Comparison of ENCODE assay signal across 11 mouse cellular contexts in the genomic region with DNA sequence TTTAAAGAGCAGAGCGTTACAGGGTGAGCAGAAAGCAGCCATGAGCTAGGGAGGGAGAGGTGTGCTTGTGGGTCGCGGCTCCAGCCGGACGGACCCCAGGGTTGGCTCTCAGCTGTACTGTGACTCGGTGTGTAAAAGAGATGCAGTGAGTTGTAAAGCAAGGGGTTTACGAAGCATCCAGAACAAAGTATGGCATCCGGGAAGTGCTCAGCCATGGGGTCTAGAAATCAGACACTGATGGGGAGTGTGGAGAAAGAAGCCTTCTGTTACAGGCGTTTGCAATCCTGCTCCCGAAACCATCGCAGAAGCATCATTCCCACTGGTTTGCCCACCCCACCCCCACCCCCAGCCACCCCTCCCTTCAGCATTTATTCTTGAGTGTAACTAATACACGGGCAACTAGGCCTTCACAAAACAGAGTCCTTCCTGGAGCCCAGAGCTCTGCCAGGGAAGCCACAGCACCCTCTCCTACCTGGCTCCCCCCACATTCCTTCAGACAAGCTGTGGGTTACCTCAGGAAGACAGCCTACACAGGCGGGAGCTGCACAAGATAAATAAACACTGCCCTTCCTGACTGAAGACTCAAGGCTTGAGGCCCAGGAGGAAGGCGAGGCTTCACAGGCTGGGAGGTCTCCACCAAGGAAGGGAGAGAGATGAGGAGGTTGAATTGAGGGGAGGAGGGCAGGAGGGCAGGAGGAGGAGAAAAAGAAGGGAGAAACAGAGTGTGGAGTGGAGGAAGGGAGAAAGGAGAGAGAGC.
DNase-seq lines count a peak whose midpoint lies in the region; ATAC-seq and TF ChIP-seq lines count a peak whose summit lies in the region.
"Had no signal": no experiment of that assay in that cellular context is flagged by ENCODE, and none has a peak within 500 bp of the region (broad histone marks: within the 10 kb centered on the region; RNA-seq: fewer than 3 reads in every experiment).

No protein-coding gene starts in this region.

- DNase-seq in kidney, adult 2 months, result no peak
- no peak for DNase-seq in urinary bladder, postnatal 14 days (ENCODE audit: low spot score)
- DNase-seq in layer of hippocampus, postnatal 36 days, result no peak
- DNase-seq: kidney, adult 18-20 months; lung, postnatal 14 days; right cerebral cortex, postnatal 14 days had no signal

- H3K9me3 ChIP-seq in kidney, embryonic 15.5 days (replicated peaks), result no peaks in the 10 kb centered on the region
- no peaks in the 10 kb centered on the region for H3K9me3 ChIP-seq in embryonic facial prominence, embryonic 12.5 days
- H3K9me3 ChIP-seq in intestine, embryonic 15.5 days, result no peaks in the 10 kb centered on the region
- H3K9me3 ChIP-seq in neural tube, embryonic 12.5 days, result no peaks in the 10 kb centered on the region

- peak overlapping the region; percentile 36 for H3K4me2 ChIP-seq in kidney, embryonic 15.5 days
- H3K4me2 ChIP-seq in embryonic facial prominence, embryonic 12.5 days (replicated peaks), result no peak overlapping the region; the same call in 1 of the 2 replicates
- H3K4me2 ChIP-seq in intestine, embryonic 15.5 days (replicated peaks), result no peak overlapping the region
- peak overlapping the region; percentile 38 for H3K4me2 ChIP-seq in neural tube, embryonic 12.5 days (replicated peaks)

- no peaks in the 10 kb centered on the region for H3K36me3 ChIP-seq in kidney, embryonic 15.5 days
- no peaks in the 10 kb centered on the region for H3K36me3 ChIP-seq in kidney, adult 2 months (ENCODE audit: control insufficient read depth, insufficient read depth, low read length)
- H3K36me3 ChIP-seq in embryonic facial prominence, embryonic 12.5 days, result no peaks in the 10 kb centered on the region
- no peaks in the 10 kb centered on the region for H3K36me3 ChIP-seq in intestine, embryonic 15.5 days
- no peaks in the 10 kb centered on the region for H3K36me3 ChIP-seq in neural tube, embryonic 12.5 days

- H3K4me1 ChIP-seq in kidney, embryonic 15.5 days, result peaks cover 19% of the 10 kb centered on the region
- H3K4me1 ChIP-seq in kidney, adult 2 months (ENCODE audit: control insufficient read depth, insufficient read depth, low read length), result no peaks in the 10 kb centered on the region
- H3K4me1 ChIP-seq in embryonic facial prominence, embryonic 12.5 days, result peaks cover 11% of the 10 kb centered on the region
- H3K4me1 ChIP-seq in intestine, embryonic 15.5 days (replicated peaks), result 0 out of 2 replicates have a peak, but pooled peaks cover 3% of the 10 kb centered on the region
- H3K4me1 ChIP-seq in neural tube, embryonic 12.5 days, result peaks cover 17% of the 10 kb centered on the region

- H3K27ac ChIP-seq in kidney, embryonic 15.5 days, result peak overlapping the region; percentile 70
- no peak overlapping the region for H3K27ac ChIP-seq in kidney, adult 2 months (ENCODE audit: insufficient read depth, low read depth, low read length)
- peak overlapping the region; percentile 73 for H3K27ac ChIP-seq in embryonic facial prominence, embryonic 12.5 days
- H3K27ac ChIP-seq in intestine, embryonic 15.5 days, result peak overlapping the region; percentile 40
- H3K27ac ChIP-seq in neural tube, embryonic 12.5 days, result peak overlapping the region; percentile 42; the same call in 1 of the 2 replicates

- no peaks in the 10 kb centered on the region for H3K27me3 ChIP-seq in kidney, embryonic 15.5 days
- no peaks in the 10 kb centered on the region for H3K27me3 ChIP-seq in kidney, adult 2 months (replicated peaks; ENCODE audit: control insufficient read depth, insufficient read depth, low read length)
- H3K27me3 ChIP-seq in embryonic facial prominence, embryonic 12.5 days, result no peaks in the 10 kb centered on the region
- H3K27me3 ChIP-seq in intestine, embryonic 15.5 days (replicated peaks), result no peaks in the 10 kb centered on the region
- H3K27me3 ChIP-seq in neural tube, embryonic 12.5 days (replicated peaks), result no peaks in the 10 kb centered on the region

- H3K9ac ChIP-seq in kidney, embryonic 15.5 days, result no peak overlapping the region
- H3K9ac ChIP-seq in embryonic facial prominence, embryonic 12.5 days, result no peak overlapping the region
- H3K9ac ChIP-seq in intestine, embryonic 15.5 days, result no peak overlapping the region
- H3K9ac ChIP-seq in neural tube, embryonic 12.5 days, result peak overlapping the region; percentile 42; the same call in 1 of the 2 replicates

- no peak overlapping the region for H3K4me3 ChIP-seq in kidney, embryonic 15.5 days (replicated peaks)
- no peak overlapping the region for H3K4me3 ChIP-seq in kidney, adult 2 months (ENCODE audit: insufficient read depth, low read depth, low read length)
- H3K4me3 ChIP-seq in embryonic facial prominence, embryonic 12.5 days, result no peak overlapping the region
- H3K4me3 ChIP-seq in intestine, embryonic 15.5 days (replicated peaks), result no peak overlapping the region
- H3K4me3 ChIP-seq in neural tube, embryonic 12.5 days, result 0 out of 2 replicates have a peak overlapping the region, but pooled peaks have one; percentile 1

- peak; percentile 69 for ATAC-seq in kidney, embryonic 15.5 days (replicated peaks; ENCODE audit: low FRiP score)
- ATAC-seq in embryonic facial prominence, embryonic 12.5 days (ENCODE audit: insufficient number of reproducible peaks, insufficient read depth, low FRiP score, low TSS enrichment), result peak; percentile 36
- peak; percentile 53; the same call in 1 of the 2 replicates for ATAC-seq in intestine, embryonic 15.5 days
- peak; percentile 30 for ATAC-seq in neural tube, embryonic 12.5 days (ENCODE audit: low FRiP score, low read depth)
- no peak for ATAC-seq in monocyte, adult 5-6 weeks (replicated peaks; ENCODE audit: insufficient number of reproducible peaks, low FRiP score, low TSS enrichment, poor library complexity, severe bottlenecking)

- TF ChIP-seq CTCF in kidney, adult 2 months (conservative IDR thresholded peaks at IDR 0.05; ENCODE audit: insufficient read depth, insufficient read length, low read depth, low read length), result no peak

- 35% methylated on average over 14 of the region's 14 CpGs for WGBS in kidney, embryonic 15.5 days
- 70% methylated on average over 14 of the region's 14 CpGs for WGBS in kidney, adult 2 months
- WGBS in embryonic facial prominence, embryonic 12.5 days, result 56% methylated on average over 14 of the region's 14 CpGs
- WGBS in intestine, embryonic 15.5 days, result 61% methylated on average over 14 of the region's 14 CpGs
- 66% methylated on average over 14 of the region's 14 CpGs for WGBS in neural tube, embryonic 12.5 days

- no peak for TF ChIP-seq POLR2A in kidney, adult 2 months (IDR thresholded peaks at IDR 0.05; ENCODE audit: low read depth, low read length)

Comparison
In these comparisons a context has a peak if more than half of its experiments do, and no peak if none do; other contexts are left out.
1. H3K4me2 ChIP-seq: peak in kidney, embryonic 15.5 days (single experiment) and neural tube, embryonic 12.5 days (single experiment); none in embryonic facial prominence, embryonic 12.5 days (single experiment) and intestine, embryonic 15.5 days (single experiment).